Mouse (Mus musculus): ENCODE measurements around the gene Crebbp. TPM values are rescaled to one million over a fixed set of nuclear protein-coding genes. Genes with fewer than 3 reads are reported as not detected.

Crebbp gene
- polyA plus RNA-seq, 1 experiment from 2014 or later, result 28.8 TPM

- Histone ChIP-seq H3K9ac (ENCODE audit: low read depth, low read length) (no peak overlapping the region), H3K9me3 (replicated peaks; ENCODE audit: low read length) (no peaks in the 10 kb centered on the region), H3K4me1 (replicated peaks; ENCODE audit: insufficient read depth, low read length) (no peaks in the 10 kb centered on the region), H3K27ac (no peak overlapping the region), H3K4me2 (ENCODE audit: low read length) (no peak overlapping the region), H3K4me3 (replicated peaks; ENCODE audit: low read depth, low read length) (no peak overlapping the region), H3K27me3 (ENCODE audit: insufficient read depth, low read length) (no peaks in the 10 kb centered on the region), H3K36me3 (ENCODE audit: insufficient read depth, low read length) (peaks cover 49% of the 10 kb centered on the region)
- 93% methylated on average over 2 of the region's 2 CpGs for WGBS
- no peak for TF ChIP-seq CTCF (IDR thresholded peaks at IDR 0.05; ENCODE audit: low read depth)
- DNase-seq (ENCODE audit: low spot score) (no peak), ATAC-seq (replicated peaks; ENCODE audit: low FRiP score, low read depth) (no peak)
These were observed 169.7 kb downstream of the Crebbp start for GRCm38 (mm10) chr16:4044093-4044492.

DNA sequence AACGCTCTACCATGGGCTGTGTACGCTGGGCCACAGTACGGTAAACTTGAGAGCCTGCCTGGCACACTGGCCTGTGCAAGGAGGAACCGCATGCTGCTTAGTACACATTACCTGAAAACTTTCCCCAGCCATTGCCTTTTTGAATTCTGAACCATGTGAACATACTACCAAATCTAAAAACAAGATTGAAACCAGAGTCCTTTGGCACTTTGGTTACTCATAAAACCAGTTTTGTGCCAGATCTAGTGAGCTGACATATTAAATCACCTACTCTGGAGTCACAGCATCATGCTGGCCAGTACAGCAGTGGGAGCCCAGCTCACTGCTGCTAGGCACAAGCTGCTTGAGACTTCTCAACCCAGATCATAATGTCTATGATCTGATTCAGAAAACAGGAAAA is 172.2 kb downstream of the Crebbp start:
- H3K4me2 ChIP-seq (ENCODE audit: low read length), result no peak overlapping the region

DNA sequence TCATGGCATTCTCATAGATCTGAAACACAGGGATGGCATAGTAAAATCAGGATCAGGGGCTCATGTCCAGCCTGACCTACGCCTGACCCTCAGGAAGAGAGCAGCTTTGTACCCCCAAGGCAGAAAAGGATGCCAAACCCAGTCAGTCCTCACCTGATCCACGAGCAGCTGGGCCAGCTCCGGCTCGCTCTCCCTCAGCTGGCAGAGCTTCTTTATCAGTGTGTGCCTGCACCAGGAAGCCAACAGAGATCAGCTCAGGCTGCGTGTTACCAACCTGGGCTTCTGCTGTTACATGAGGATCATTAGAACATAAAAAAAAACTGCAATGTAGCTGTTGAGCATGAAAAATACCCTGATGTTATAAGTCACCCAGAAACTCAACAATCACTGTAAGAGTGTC is 173.6 kb downstream of the Crebbp start:
- H3K4me2 ChIP-seq (ENCODE audit: low read length), result no peak overlapping the region

More for the DNA sequence above, 172.2 kb downstream of the Crebbp start:
- ATAC-seq (replicated peaks; ENCODE audit: low FRiP score, low read depth) (no peak), DNase-seq (ENCODE audit: low spot score) (no peak)
- no peak for TF ChIP-seq CTCF (IDR thresholded peaks at IDR 0.05; ENCODE audit: low read depth)
- no peak overlapping the region for H3K4me3 ChIP-seq (replicated peaks; ENCODE audit: low read depth, low read length)
- no peaks in the 10 kb centered on the region for H3K9me3 ChIP-seq (replicated peaks; ENCODE audit: low read length)
- no peak overlapping the region for H3K9ac ChIP-seq (ENCODE audit: low read depth, low read length)
- no peaks in the 10 kb centered on the region for H3K27me3 ChIP-seq (ENCODE audit: insufficient read depth, low read length)
- WGBS, result 97% methylated on average over 4 of the region's 4 CpGs
- no peak overlapping the region for H3K27ac ChIP-seq
- H3K36me3 ChIP-seq (ENCODE audit: insufficient read depth, low read length), result peaks cover 53% of the 10 kb centered on the region
- no peaks in the 10 kb centered on the region for H3K4me1 ChIP-seq (replicated peaks; ENCODE audit: insufficient read depth, low read length)

DNA sequence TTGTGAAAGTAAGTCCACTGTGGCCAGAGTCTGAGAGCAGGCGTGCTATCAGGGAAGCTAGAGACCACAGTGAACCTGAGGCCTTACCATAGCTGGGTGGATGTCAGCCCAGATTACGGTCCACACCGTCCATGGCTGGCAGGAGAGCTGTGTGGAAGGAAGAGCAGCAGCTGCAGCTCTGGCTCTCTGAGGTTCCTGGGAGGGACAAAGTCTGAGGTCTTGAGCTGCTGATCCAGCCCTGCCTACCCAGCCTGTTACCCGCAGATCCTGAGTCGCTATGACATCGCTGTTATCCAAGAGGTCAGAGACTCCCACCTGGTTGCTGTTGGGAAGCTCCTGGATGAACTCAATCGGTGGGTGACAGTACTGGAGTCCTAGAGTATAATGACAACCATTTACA is 176.1 kb downstream of the Crebbp start:
- H3K27me3 ChIP-seq (ENCODE audit: insufficient read depth, low read length), result no peaks in the 10 kb centered on the region
- ATAC-seq (replicated peaks; ENCODE audit: low FRiP score, low read depth) (no peak), DNase-seq (ENCODE audit: low spot score) (no peak)
- H3K36me3 ChIP-seq (ENCODE audit: insufficient read depth, low read length), result peaks cover 23% of the 10 kb centered on the region
- H3K9ac ChIP-seq (ENCODE audit: low read depth, low read length), result no peak overlapping the region
- no peaks in the 10 kb centered on the region for H3K4me1 ChIP-seq (replicated peaks; ENCODE audit: insufficient read depth, low read length)
- WGBS, result 92% methylated on average over 7 of the region's 7 CpGs
- H3K9me3 ChIP-seq (replicated peaks; ENCODE audit: low read length), result no peaks in the 10 kb centered on the region
- H3K4me3 ChIP-seq (replicated peaks; ENCODE audit: low read depth, low read length), result no peak overlapping the region
- H3K4me2 ChIP-seq (ENCODE audit: low read length), result no peak overlapping the region
- TF ChIP-seq CTCF (IDR thresholded peaks at IDR 0.05; ENCODE audit: low read depth), result no peak
- no peak overlapping the region for H3K27ac ChIP-seq

More for the DNA sequence above, 173.6 kb downstream of the Crebbp start:
- no peaks in the 10 kb centered on the region for H3K4me1 ChIP-seq (replicated peaks; ENCODE audit: insufficient read depth, low read length)
- DNase-seq (ENCODE audit: low spot score), result no peak
- H3K4me3 ChIP-seq (replicated peaks; ENCODE audit: low read depth, low read length), result no peak overlapping the region
- H3K27ac ChIP-seq, result no peak overlapping the region
- 82% methylated on average over 5 of the region's 5 CpGs for WGBS
- no peaks in the 10 kb centered on the region for H3K27me3 ChIP-seq (ENCODE audit: insufficient read depth, low read length)
- no peak overlapping the region for H3K9ac ChIP-seq (ENCODE audit: low read depth, low read length)
- no peaks in the 10 kb centered on the region for H3K9me3 ChIP-seq (replicated peaks; ENCODE audit: low read length)
- ATAC-seq (replicated peaks; ENCODE audit: low FRiP score, low read depth), result no peak
- peaks cover 40% of the 10 kb centered on the region for H3K36me3 ChIP-seq (ENCODE audit: insufficient read depth, low read length)
- TF ChIP-seq CTCF (IDR thresholded peaks at IDR 0.05; ENCODE audit: low read depth), result no peak

DNA sequence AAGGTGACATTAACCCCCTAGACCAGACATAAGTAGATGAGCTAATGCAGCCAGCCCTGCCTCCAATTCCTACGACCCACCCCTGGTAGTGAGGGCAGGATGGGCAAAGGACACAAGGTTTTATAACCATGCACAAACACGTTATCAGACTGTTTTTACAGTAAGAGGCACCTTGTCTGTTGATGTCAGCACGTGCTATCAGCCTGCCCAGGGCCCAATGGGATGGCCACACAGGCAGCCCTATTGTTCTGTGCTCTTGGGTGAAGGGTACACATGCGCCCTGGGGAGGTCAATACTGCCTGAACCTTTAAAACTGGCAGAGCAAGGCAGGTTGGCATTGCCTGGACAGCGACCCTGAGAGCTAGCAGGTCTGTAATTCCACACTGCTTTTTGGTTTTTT is 177.0 kb downstream of the Crebbp start, which contains the start of gene Dnase1:
Gene Dnase1, plus strand, starts transcription at position 136 of the 400 bp plus-strand sequence.
- Histone ChIP-seq H3K27me3 (ENCODE audit: insufficient read depth, low read length) (no peaks in the 10 kb centered on the region), H3K36me3 (ENCODE audit: insufficient read depth, low read length) (peaks cover 23% of the 10 kb centered on the region), H3K4me2 (ENCODE audit: low read length) (no peak within 1 kb of the TSS), H3K9ac (ENCODE audit: low read depth, low read length) (no peak within 1 kb of the TSS), H3K27ac (no peak within 1 kb of the TSS), H3K4me1 (replicated peaks; ENCODE audit: insufficient read depth, low read length) (no peaks in the 10 kb centered on the region), H3K9me3 (replicated peaks; ENCODE audit: low read length) (no peaks in the 10 kb centered on the region), H3K4me3 (replicated peaks; ENCODE audit: low read depth, low read length) (no peak within 1 kb of the TSS)
- TF ChIP-seq CTCF (IDR thresholded peaks at IDR 0.05; ENCODE audit: low read depth), result no peak
- DNase-seq (ENCODE audit: low spot score), result no peak
- WGBS, result 78% methylated on average over 5 of the region's 5 CpGs
- ATAC-seq (replicated peaks; ENCODE audit: low FRiP score, low read depth), result no peak

DNA sequence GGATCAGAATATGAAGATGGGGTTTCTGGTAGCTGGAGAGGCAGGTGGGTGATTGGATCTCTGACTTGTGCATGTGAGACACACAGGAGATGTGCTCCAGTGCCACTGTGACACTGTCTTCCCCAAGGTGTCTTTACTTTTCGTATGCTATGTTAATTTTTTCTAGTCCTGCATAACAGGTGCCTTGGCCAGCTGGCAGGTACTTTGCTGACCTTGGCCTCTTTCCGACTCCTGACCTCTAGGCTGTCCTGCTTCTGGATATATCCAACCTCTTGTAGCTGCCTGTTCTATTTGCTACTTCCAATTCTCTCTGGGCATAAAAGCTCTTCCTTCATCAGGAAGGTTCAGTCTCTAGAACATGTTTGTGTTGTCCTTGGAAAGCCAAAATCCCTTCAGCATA is 178.2 kb downstream of the Crebbp start:
- TF ChIP-seq CTCF (IDR thresholded peaks at IDR 0.05; ENCODE audit: low read depth), result no peak
- Histone ChIP-seq H3K36me3 (ENCODE audit: insufficient read depth, low read length) (peaks cover 23% of the 10 kb centered on the region), H3K27me3 (ENCODE audit: insufficient read depth, low read length) (no peaks in the 10 kb centered on the region), H3K9ac (ENCODE audit: low read depth, low read length) (no peak overlapping the region), H3K4me2 (ENCODE audit: low read length) (no peak overlapping the region), H3K4me3 (replicated peaks; ENCODE audit: low read depth, low read length) (no peak overlapping the region), H3K4me1 (replicated peaks; ENCODE audit: insufficient read depth, low read length) (peaks cover under 1% of the 10 kb centered on the region), H3K27ac (no peak overlapping the region), H3K9me3 (replicated peaks; ENCODE audit: low read length) (no peaks in the 10 kb centered on the region)
- WGBS, result 76% methylated on average over 2 of the region's 2 CpGs
- ATAC-seq (replicated peaks; ENCODE audit: low FRiP score, low read depth) (no peak), DNase-seq (ENCODE audit: low spot score) (no peak)

DNA sequence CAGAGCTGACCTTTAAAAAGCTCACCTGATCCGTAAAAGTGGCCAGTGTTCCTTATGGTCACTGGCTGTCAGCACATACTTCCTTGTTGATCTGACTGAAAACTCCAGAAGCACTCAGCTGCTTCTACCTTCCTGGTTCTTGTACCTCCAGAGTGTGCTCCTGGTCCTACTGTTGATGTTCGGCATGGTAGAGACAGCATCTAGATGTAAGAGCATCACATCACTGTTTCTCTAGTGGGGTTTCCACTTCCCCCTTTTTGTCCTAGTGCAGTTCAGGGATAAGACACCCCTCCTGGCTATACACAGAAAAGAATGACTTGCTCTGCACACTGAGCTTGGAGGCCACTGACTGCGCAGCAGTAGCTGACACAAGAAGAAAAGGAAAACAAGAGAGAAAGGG is 179.3 kb downstream of the Crebbp start:
- peaks cover 12% of the 10 kb centered on the region for H3K4me1 ChIP-seq (replicated peaks; ENCODE audit: insufficient read depth, low read length)
- peak overlapping the region; percentile 51 for H3K27ac ChIP-seq
- H3K4me2 ChIP-seq (ENCODE audit: low read length), result no peak overlapping the region
- ATAC-seq (replicated peaks; ENCODE audit: low FRiP score, low read depth) (no peak), DNase-seq (ENCODE audit: low spot score) (no peak)
- TF ChIP-seq CTCF (IDR thresholded peaks at IDR 0.05; ENCODE audit: low read depth), result no peak
- no peaks in the 10 kb centered on the region for H3K27me3 ChIP-seq (ENCODE audit: insufficient read depth, low read length)
- H3K9me3 ChIP-seq (replicated peaks; ENCODE audit: low read length), result no peaks in the 10 kb centered on the region
- 72% methylated on average over 3 of the region's 3 CpGs for WGBS
- peaks cover 20% of the 10 kb centered on the region for H3K36me3 ChIP-seq (ENCODE audit: insufficient read depth, low read length)
- no peak overlapping the region for H3K9ac ChIP-seq (ENCODE audit: low read depth, low read length)
- H3K4me3 ChIP-seq (replicated peaks; ENCODE audit: low read depth, low read length), result no peak overlapping the region
